Mouse (Mus musculus) midbrain, embryonic 14.5 days (tissue): ENCODE results near the gene Taar8a. TPM values are rescaled to one million over a fixed set of nuclear protein-coding genes. Genes with fewer than 3 reads are reported as not detected.
"Not testable (repeated sequence)": the region's sequence is repeated elsewhere in the genome, so short reads cannot be mapped to it uniquely, and the experiment has no call there.

ENCODE experiments used
- ATAC-seq: fragments of 200-750 bp; cut with Nextera tagmentation; 2 replicates; pipeline ENCODE4 v1.8.0; 2017; ENCODE audit warnings: moderate number of reproducible peaks, moderate library complexity; ENCODE audit not compliant: low FRiP score, low TSS enrichment
- DNase-seq: peaks from one replicate; pipeline ENCODE4 v3.0.0-alpha.2; 2015
- H3K27ac ChIP-seq: fragments of 300-500 bp; sonication (generic); replicated peaks from 2 replicates; pipeline ENCODE4 v1.5.1; 2014; ENCODE audit warnings: mild to moderate bottlenecking, low read depth, low read length, moderate library complexity
- H3K27me3 ChIP-seq: fragments of 300-500 bp; sonication (generic); 2 replicates; pipeline ENCODE4 v1.6.1; 2014; ENCODE audit warnings: low read length, control low read depth, mixed read lengths; ENCODE audit not compliant: control insufficient read depth, insufficient read depth
- H3K36me3 ChIP-seq: fragments of 300-500 bp; sonication (generic); 2 replicates; pipeline ENCODE4 v1.6.1; 2014; ENCODE audit warnings: low read length, control low read depth; ENCODE audit not compliant: control insufficient read depth, insufficient read depth
- H3K4me1 ChIP-seq: fragments of 300-500 bp; sonication (generic); 2 replicates; pipeline ENCODE4 v1.6.1; 2014; ENCODE audit warnings: mild to moderate bottlenecking, antibody characterized with exemption, low read length, control low read depth; ENCODE audit not compliant: control insufficient read depth, insufficient read depth
- H3K4me2 ChIP-seq: fragments of 300-500 bp; sonication (generic); 2 replicates; pipeline ENCODE4 v1.6.1; 2014; ENCODE audit warnings: mild to moderate bottlenecking, low read length, moderate library complexity
- H3K4me3 ChIP-seq: fragments of 300-500 bp; sonication (generic); replicated peaks from 2 replicates; pipeline ENCODE4 v1.5.1; 2014; ENCODE audit warnings: low read depth, low read length
- H3K9ac ChIP-seq: fragments of 300-500 bp; sonication (generic); replicated peaks from 2 replicates; pipeline ENCODE4 v1.6.1; 2014; ENCODE audit warnings: mild to moderate bottlenecking, low read length, moderate library complexity
- H3K9me3 ChIP-seq: fragments of 300-500 bp; sonication (generic); 2 replicates; pipeline ENCODE4 v1.6.1; 2016; ENCODE audit warnings: low read length, control low read depth, mixed read lengths; ENCODE audit not compliant: control insufficient read depth
- WGBS: fragments of 180-500 bp; shearing (Covaris S2); extraction: QIAGEN DNeasy Blood & Tissue Kit; methylation state at CpG from one replicate; pipeline ENCODE4 v1.1.7; 2014; 5-methylcytosine and 5-hydroxymethylcytosine counted together
- polyA plus RNA-seq: library from polyadenylated mRNA; unstranded; fragments of >200 nt; fragmentation: Nextera tagmentation; extraction: Ambion mirVana; gene quantifications from 2 replicates; pipeline ENCODE4 v1.2.1, GENCODE M21; 2014

Gene Taar8a
- polyA plus RNA-seq: not detected in 2 replicates

- H3K4me3 ChIP-seq, H3K27me3 ChIP-seq, H3K36me3 ChIP-seq, H3K4me2 ChIP-seq, DNase-seq, ATAC-seq, H3K9ac ChIP-seq, H3K27ac ChIP-seq, H3K9me3 ChIP-seq, H3K4me1 ChIP-seq: not testable (repeated sequence)
- WGBS: 81% methylated on average over 2 of the region's 4 CpGs
Observed at GRCm38 (mm10) chr10:24076200-24076599, at the start of gene Taar8a. TSS of gene Taar8a (plus strand) at chr10:24076500.

GRCm38 (mm10) chr10:24026922-24027321 is 49.4 kb upstream of the Taar8a start, which contains the start of gene Taar7d:
TSS of gene Taar7d (plus strand) at chr10:24027222.
- no peak within 1 kb of the TSS for H3K4me3 ChIP-seq
- no peaks in the 10 kb centered on the region for H3K4me1 ChIP-seq
- H3K4me2 ChIP-seq: no peak within 1 kb of the TSS
- H3K9ac ChIP-seq: no peak within 1 kb of the TSS
- no peak for DNase-seq
- H3K36me3 ChIP-seq: no peaks in the 10 kb centered on the region
- no peak within 1 kb of the TSS for H3K27ac ChIP-seq
- H3K27me3 ChIP-seq: no peaks in the 10 kb centered on the region
- no peaks in the 10 kb centered on the region for H3K9me3 ChIP-seq
- ATAC-seq: no peak

GRCm38 (mm10) chr10:24031347-24031746 is 45.0 kb upstream of the Taar8a start:
- no peak overlapping the region for H3K4me2 ChIP-seq
- no peaks in the 10 kb centered on the region for H3K4me1 ChIP-seq
- ATAC-seq: no peak

GRCm38 (mm10) chr10:24037314-24037713 is 39.0 kb upstream of the Taar8a start, which contains the start of gene Taar7e:
TSS of gene Taar7e (plus strand) at chr10:24037614.
- Histone ChIP-seq H3K4me3 (no peak within 1 kb of the TSS), H3K4me1 (no peaks in the 10 kb centered on the region), H3K9me3 (no peaks in the 10 kb centered on the region), H3K27me3 (no peaks in the 10 kb centered on the region), H3K4me2 (no peak within 1 kb of the TSS), H3K36me3 (no peaks in the 10 kb centered on the region), H3K9ac (no peak within 1 kb of the TSS), H3K27ac (no peak within 1 kb of the TSS)
- ATAC-seq (no peak), DNase-seq (no peak)
- 88% methylated on average over 2 of the region's 2 CpGs for WGBS

More at GRCm38 (mm10) chr10:24031347-24031746, 45.0 kb upstream of the Taar8a start:
- DNase-seq: no peak
- Histone ChIP-seq H3K27me3 (no peaks in the 10 kb centered on the region), H3K36me3 (no peaks in the 10 kb centered on the region), H3K27ac (no peak overlapping the region), H3K9ac (no peak overlapping the region), H3K4me3 (no peak overlapping the region), H3K9me3 (no peaks in the 10 kb centered on the region)

- no peaks in the 10 kb centered on the region for H3K4me1 ChIP-seq
- no peak for ATAC-seq
- H3K4me2 ChIP-seq: no peak overlapping the region
- H3K4me3 ChIP-seq: no peak overlapping the region
- H3K36me3 ChIP-seq: no peaks in the 10 kb centered on the region
- no peaks in the 10 kb centered on the region for H3K9me3 ChIP-seq
- DNase-seq: no peak
- no peak overlapping the region for H3K9ac ChIP-seq
- H3K27me3 ChIP-seq: no peaks in the 10 kb centered on the region
- 74% methylated on average over 2 of the region's 2 CpGs for WGBS
- H3K27ac ChIP-seq: no peak overlapping the region
Observed at GRCm38 (mm10) chr10:24040120-24040869, 36.0 kb upstream of the Taar8a start.

- no peak within 1 kb of the TSS for H3K9ac ChIP-seq
- H3K36me3 ChIP-seq: no peaks in the 10 kb centered on the region
- H3K27ac ChIP-seq: no peak within 1 kb of the TSS
- H3K9me3 ChIP-seq: no peaks in the 10 kb centered on the region
- no peaks in the 10 kb centered on the region for H3K4me1 ChIP-seq
- no peak within 1 kb of the TSS for H3K4me2 ChIP-seq
- no peak for DNase-seq
- no peak within 1 kb of the TSS for H3K4me3 ChIP-seq
- ATAC-seq: no peak
- H3K27me3 ChIP-seq: no peaks in the 10 kb centered on the region
Observed at GRCm38 (mm10) chr10:24049210-24049609, 27.1 kb upstream of the Taar8a start, which contains the start of gene Taar7f. TSS of gene Taar7f (plus strand) at chr10:24049510.

GRCm38 (mm10) chr10:24052039-24052438 is 24.3 kb upstream of the Taar8a start:
- H3K27me3 ChIP-seq: no peaks in the 10 kb centered on the region
- H3K9me3 ChIP-seq: no peaks in the 10 kb centered on the region
- H3K4me3 ChIP-seq: no peak overlapping the region
- DNase-seq: no peak
- H3K27ac ChIP-seq: no peak overlapping the region
- ATAC-seq: no peak
- H3K4me1 ChIP-seq: no peaks in the 10 kb centered on the region
- no peak overlapping the region for H3K9ac ChIP-seq
- H3K36me3 ChIP-seq: no peaks in the 10 kb centered on the region
- 81% methylated on average over 5 of the region's 5 CpGs for WGBS
- no peak overlapping the region for H3K4me2 ChIP-seq

GRCm38 (mm10) chr10:24058986-24059385 is 17.3 kb upstream of the Taar8a start:
- H3K4me3 ChIP-seq: no peak overlapping the region
- no peak overlapping the region for H3K4me2 ChIP-seq
- no peak overlapping the region for H3K9ac ChIP-seq
- no peaks in the 10 kb centered on the region for H3K9me3 ChIP-seq
- 90% methylated on average over 3 of the region's 3 CpGs for WGBS
- no peaks in the 10 kb centered on the region for H3K27me3 ChIP-seq
- DNase-seq (no peak), ATAC-seq (no peak)
- H3K4me1 ChIP-seq: no peaks in the 10 kb centered on the region
- H3K36me3 ChIP-seq: no peaks in the 10 kb centered on the region
- no peak overlapping the region for H3K27ac ChIP-seq

GRCm38 (mm10) chr10:24074751-24075150 is 1.5 kb upstream of the Taar8a start:
- ATAC-seq, H3K4me1 ChIP-seq, H3K27me3 ChIP-seq, H3K9ac ChIP-seq, H3K4me3 ChIP-seq, DNase-seq, H3K36me3 ChIP-seq, H3K9me3 ChIP-seq, H3K27ac ChIP-seq, H3K4me2 ChIP-seq: not testable (repeated sequence)
- WGBS: 56% methylated on average over 2 of the region's 2 CpGs
